Mouse (Mus musculus): ENCODE data around the gene Fxyd5. TPM values are rescaled to one million over a fixed set of nuclear protein-coding genes. Genes with fewer than 3 reads are reported as not detected.

The Fxyd5 gene
- polyA plus RNA-seq, 1 experiment from 2014 or later, result 42.3 TPM

DNA sequence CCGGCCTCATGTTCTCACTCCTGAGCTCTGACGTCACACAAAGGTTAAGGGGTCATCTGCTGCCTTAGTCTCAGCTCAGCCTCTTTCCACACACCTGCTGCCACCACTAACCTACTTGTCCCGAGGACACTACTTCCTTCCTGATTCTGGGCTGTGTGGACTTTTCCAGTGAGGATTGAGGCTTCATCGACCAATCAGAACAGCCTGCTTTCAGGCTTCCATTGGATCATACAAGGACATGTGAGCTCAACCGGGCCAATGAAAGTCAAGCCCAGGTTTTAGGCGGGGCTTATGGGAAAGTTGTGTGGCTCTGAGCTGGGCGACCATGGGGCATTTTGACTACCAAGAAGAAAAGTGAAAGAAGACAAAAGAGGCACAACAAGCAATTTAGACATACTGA lies 5.4 kb downstream of the Fxyd5 start:
- Histone ChIP-seq H3K9ac (no peak overlapping the region), H3K4me2 (no peak overlapping the region), H3K27ac (no peak overlapping the region), H3K36me3 (no peaks in the 10 kb centered on the region), H3K9me3 (no peaks in the 10 kb centered on the region), H3K4me3 (no peak overlapping the region), H3K4me1 (peaks cover 9% of the 10 kb centered on the region), H3K27me3 (peaks cover 13% of the 10 kb centered on the region; the same call in 1 of the 2 replicates)
- no peak for ATAC-seq (ENCODE audit: insufficient number of reproducible peaks, low FRiP score, low TSS enrichment, low read depth)
- 82% methylated on average over 7 of the region's 7 CpGs for WGBS

DNA sequence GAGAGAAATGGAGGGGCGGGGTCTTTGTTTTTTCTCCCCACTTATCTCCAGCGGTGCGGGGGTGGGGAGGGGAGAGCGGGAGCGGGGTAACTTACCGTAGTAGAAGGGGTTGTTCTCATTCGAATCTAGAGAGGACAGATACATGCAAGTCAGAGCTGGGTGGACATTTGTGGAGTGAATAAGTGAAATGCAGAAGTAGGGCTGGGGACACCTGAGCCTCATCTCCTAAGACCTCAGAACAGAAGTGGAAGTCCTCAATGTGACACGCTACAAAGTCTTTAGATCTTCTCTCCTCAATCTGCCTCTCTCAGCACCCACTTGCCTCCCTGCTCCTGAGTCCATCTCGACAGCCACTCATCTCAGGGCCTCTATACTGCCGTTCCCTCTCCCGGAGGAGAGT lies 7.0 kb downstream of the Fxyd5 start:
- Histone ChIP-seq H3K9me3 (no peaks in the 10 kb centered on the region), H3K36me3 (no peaks in the 10 kb centered on the region), H3K4me2 (no peak overlapping the region), H3K9ac (no peak overlapping the region), H3K4me3 (no peak overlapping the region), H3K27ac (no peak overlapping the region), H3K27me3 (no peaks in the 10 kb centered on the region), H3K4me1 (no peaks in the 10 kb centered on the region)
- ATAC-seq (ENCODE audit: insufficient number of reproducible peaks, low FRiP score, low TSS enrichment, low read depth), result no peak
- WGBS, result 83% methylated on average over 11 of the region's 11 CpGs

DNA sequence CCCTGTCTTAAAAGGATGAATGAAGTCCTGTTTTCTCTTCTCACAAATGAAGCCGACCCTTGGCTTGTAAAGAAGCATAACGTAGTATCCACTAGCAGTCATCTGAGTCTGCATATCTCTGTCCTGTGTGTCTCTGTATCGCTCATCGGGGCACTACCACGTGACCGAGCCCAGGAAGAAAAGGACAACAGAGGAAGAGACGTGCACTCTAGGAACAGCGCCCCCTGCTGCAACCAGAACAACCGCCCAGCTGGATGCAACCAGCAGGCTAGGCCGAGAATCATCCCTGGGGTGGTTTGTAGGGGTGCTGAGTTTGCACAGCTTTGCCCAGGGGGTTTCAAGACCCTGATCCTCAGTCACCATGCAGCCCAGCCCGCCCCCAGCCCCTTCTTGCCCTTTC lies 7.5 kb downstream of the Fxyd5 start:
- H3K9me3 ChIP-seq, result no peaks in the 10 kb centered on the region
- H3K4me1 ChIP-seq, result no peaks in the 10 kb centered on the region
- no peak overlapping the region for H3K4me2 ChIP-seq
- no peaks in the 10 kb centered on the region for H3K36me3 ChIP-seq
- H3K4me3 ChIP-seq, result no peak overlapping the region
- no peak overlapping the region for H3K9ac ChIP-seq
- 69% methylated on average over 11 of the region's 11 CpGs for WGBS
- ATAC-seq (ENCODE audit: insufficient number of reproducible peaks, low FRiP score, low TSS enrichment, low read depth), result no peak
- no peaks in the 10 kb centered on the region for H3K27me3 ChIP-seq
- H3K27ac ChIP-seq, result no peak overlapping the region

- no peak overlapping the region for H3K4me2 ChIP-seq
- H3K36me3 ChIP-seq, result no peaks in the 10 kb centered on the region
- H3K27me3 ChIP-seq, result no peaks in the 10 kb centered on the region
- WGBS, result 54% methylated on average over 9 of the region's 9 CpGs
- H3K4me3 ChIP-seq, result no peak overlapping the region
- no peaks in the 10 kb centered on the region for H3K4me1 ChIP-seq
- H3K9me3 ChIP-seq, result no peaks in the 10 kb centered on the region
- H3K27ac ChIP-seq, result no peak overlapping the region
- H3K9ac ChIP-seq, result no peak overlapping the region
- ATAC-seq (ENCODE audit: insufficient number of reproducible peaks, low FRiP score, low TSS enrichment, low read depth), result no peak
Measured at GRCm38 (mm10) chr7:31033409-31034165, 8.7 kb downstream of the Fxyd5 start.

DNA sequence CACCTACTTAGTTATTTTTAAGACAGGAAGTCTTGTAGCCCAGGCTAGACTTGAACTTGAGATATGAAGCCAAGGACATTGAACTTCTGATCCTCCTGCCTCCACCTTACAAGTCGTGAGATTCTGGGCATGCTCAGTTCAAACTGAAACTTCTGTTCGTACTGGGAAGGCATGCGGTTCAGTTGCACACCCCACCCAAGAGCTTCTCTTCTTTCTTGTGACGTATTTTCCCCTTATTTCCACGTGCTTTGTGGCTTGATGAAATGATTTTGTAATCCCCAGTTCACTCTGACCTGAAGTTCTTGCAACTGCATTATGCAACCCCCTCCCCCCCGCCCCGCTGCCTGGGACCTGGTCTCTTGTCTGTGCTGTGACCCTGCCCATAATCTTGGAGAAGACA lies 10.6 kb downstream of the Fxyd5 start:
- ATAC-seq (ENCODE audit: insufficient number of reproducible peaks, low FRiP score, low TSS enrichment, low read depth), result no peak
- Histone ChIP-seq H3K27ac (no peak overlapping the region), H3K4me2 (no peak overlapping the region), H3K4me3 (no peak overlapping the region), H3K4me1 (no peaks in the 10 kb centered on the region), H3K36me3 (no peaks in the 10 kb centered on the region), H3K27me3 (no peaks in the 10 kb centered on the region), H3K9ac (no peak overlapping the region), H3K9me3 (no peaks in the 10 kb centered on the region)
- 74% methylated on average over 7 of the region's 7 CpGs for WGBS

- no peak for ATAC-seq (ENCODE audit: insufficient number of reproducible peaks, low FRiP score, low TSS enrichment, low read depth)
- H3K9ac ChIP-seq, result no peak overlapping the region
- WGBS, result 76% methylated on average over 2 of the region's 2 CpGs
- no peak overlapping the region for H3K4me3 ChIP-seq
- H3K9me3 ChIP-seq, result no peaks in the 10 kb centered on the region
- H3K4me1 ChIP-seq, result no peaks in the 10 kb centered on the region
- no peaks in the 10 kb centered on the region for H3K36me3 ChIP-seq
- H3K4me2 ChIP-seq, result no peak overlapping the region
- H3K27me3 ChIP-seq, result no peaks in the 10 kb centered on the region
- no peak overlapping the region for H3K27ac ChIP-seq
Measured at GRCm38 (mm10) chr7:31030717-31031116, 11.6 kb downstream of the Fxyd5 start.

DNA sequence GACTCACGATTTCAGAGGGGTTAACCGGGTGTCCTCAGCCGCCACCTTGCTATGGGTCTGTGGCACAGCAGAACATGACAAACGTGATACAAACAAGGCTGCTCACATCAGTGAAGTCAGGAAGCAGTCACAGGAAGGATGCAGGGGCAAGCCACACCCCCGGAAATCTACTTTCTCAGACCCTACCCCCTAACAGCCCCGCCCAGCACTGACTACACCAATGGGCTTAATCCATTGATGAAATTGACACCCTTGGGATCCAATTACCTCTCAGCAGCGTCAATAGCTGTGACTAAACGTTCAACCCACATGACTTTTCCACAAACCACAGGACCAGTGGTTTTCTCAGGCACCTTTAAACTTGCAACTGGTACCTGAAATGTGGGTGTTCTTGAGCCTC lies 13.7 kb downstream of the Fxyd5 start:
- Histone ChIP-seq H3K27me3 (no peaks in the 10 kb centered on the region), H3K9me3 (no peaks in the 10 kb centered on the region), H3K4me2 (no peak overlapping the region), H3K4me3 (no peak overlapping the region), H3K4me1 (peaks cover 3% of the 10 kb centered on the region; the same call in 1 of the 2 replicates), H3K27ac (no peak overlapping the region), H3K9ac (no peak overlapping the region), H3K36me3 (no peaks in the 10 kb centered on the region)
- 73% methylated on average over 8 of the region's 8 CpGs for WGBS
- ATAC-seq (ENCODE audit: insufficient number of reproducible peaks, low FRiP score, low TSS enrichment, low read depth), result no peak

- Histone ChIP-seq H3K4me2 (no peak overlapping the region), H3K27ac (peak overlapping the region; percentile 35; the same call in 1 of the 2 replicates), H3K9ac (no peak overlapping the region), H3K4me3 (no peak overlapping the region), H3K36me3 (no peaks in the 10 kb centered on the region), H3K9me3 (no peaks in the 10 kb centered on the region), H3K4me1 (peaks cover 10% of the 10 kb centered on the region), H3K27me3 (no peaks in the 10 kb centered on the region)
- ATAC-seq (ENCODE audit: insufficient number of reproducible peaks, low FRiP score, low TSS enrichment, low read depth), result peak; percentile 67
- 25% methylated on average over 10 of the region's 10 CpGs for WGBS
Measured at GRCm38 (mm10) chr7:31017104-31017901, 25.0 kb downstream of the Fxyd5 start.

DNA sequence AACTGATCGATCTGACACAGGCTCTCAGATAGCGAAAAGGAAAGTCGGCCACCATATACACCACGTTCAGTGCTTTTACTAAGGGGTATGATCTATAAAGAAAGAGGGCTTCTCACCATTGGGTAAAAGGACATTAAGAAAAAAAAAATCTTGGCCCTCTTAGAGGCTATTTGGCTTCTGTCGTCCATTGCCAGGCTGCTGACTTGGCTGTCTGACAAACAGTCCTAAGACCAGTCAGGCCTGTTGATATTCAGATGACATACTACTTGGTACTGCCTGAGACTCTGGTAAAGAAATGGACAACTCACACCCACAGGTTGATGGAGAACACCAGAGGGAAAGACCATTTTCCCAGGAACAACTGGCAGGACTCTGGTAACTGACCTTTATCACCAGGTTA lies 29.3 kb downstream of the Fxyd5 start:
- no peaks in the 10 kb centered on the region for H3K36me3 ChIP-seq
- WGBS, result 82% methylated on average over 5 of the region's 5 CpGs
- no peak overlapping the region for H3K9ac ChIP-seq
- H3K4me1 ChIP-seq, result peaks cover 17% of the 10 kb centered on the region
- H3K27me3 ChIP-seq, result no peaks in the 10 kb centered on the region
- no peak overlapping the region for H3K4me2 ChIP-seq
- ATAC-seq (ENCODE audit: insufficient number of reproducible peaks, low FRiP score, low TSS enrichment, low read depth), result no peak
- no peak overlapping the region for H3K4me3 ChIP-seq
- H3K9me3 ChIP-seq, result no peaks in the 10 kb centered on the region
- no peak overlapping the region for H3K27ac ChIP-seq

DNA sequence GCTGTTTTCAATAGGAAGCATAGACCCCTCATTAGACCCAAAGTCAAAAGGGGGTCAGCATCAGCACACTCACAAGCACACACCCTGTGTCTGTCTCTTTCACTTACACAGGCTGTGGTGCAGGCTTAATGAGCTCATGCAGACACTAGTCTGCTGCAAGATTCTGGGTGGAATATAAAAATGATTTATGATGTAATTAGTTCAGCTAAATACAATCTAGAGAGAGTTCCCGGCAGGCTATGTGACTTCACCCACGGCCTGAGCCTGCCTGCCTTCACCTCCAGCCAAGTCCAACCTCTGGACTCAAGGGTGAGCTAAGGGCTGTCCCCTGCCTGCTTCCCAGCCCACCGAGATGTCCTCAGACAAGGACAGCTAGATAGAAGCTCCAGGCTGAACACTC lies 33.4 kb downstream of the Fxyd5 start:
- H3K4me2 ChIP-seq, result no peak overlapping the region
- no peaks in the 10 kb centered on the region for H3K9me3 ChIP-seq
- H3K36me3 ChIP-seq, result no peaks in the 10 kb centered on the region
- no peak overlapping the region for H3K27ac ChIP-seq
- H3K27me3 ChIP-seq, result no peaks in the 10 kb centered on the region
- no peak overlapping the region for H3K4me3 ChIP-seq
- 25% methylated on average over 3 of the region's 3 CpGs for WGBS
- no peak for ATAC-seq (ENCODE audit: insufficient number of reproducible peaks, low FRiP score, low TSS enrichment, low read depth)
- H3K9ac ChIP-seq, result no peak overlapping the region
- H3K4me1 ChIP-seq, result peaks cover 7% of the 10 kb centered on the region; the same call in 1 of the 2 replicates

- Histone ChIP-seq H3K4me2 (no peak overlapping the region), H3K27ac (no peak overlapping the region), H3K9ac (no peak overlapping the region), H3K27me3 (no peaks in the 10 kb centered on the region), H3K9me3 (no peaks in the 10 kb centered on the region), H3K36me3 (no peaks in the 10 kb centered on the region), H3K4me3 (no peak overlapping the region), H3K4me1 (peaks cover 7% of the 10 kb centered on the region; the same call in 1 of the 2 replicates)
- 69% methylated on average over 1 of the region's 1 CpGs for WGBS
- no peak; the same call in 1 of the 2 replicates for ATAC-seq (ENCODE audit: insufficient number of reproducible peaks, low FRiP score, low TSS enrichment, low read depth)
Measured at GRCm38 (mm10) chr7:31008175-31008574, 34.1 kb downstream of the Fxyd5 start.

GRCm38 (mm10) chr7:31007775-31008174 lies 34.5 kb downstream of the Fxyd5 start:
- Histone ChIP-seq H3K27me3 (no peaks in the 10 kb centered on the region), H3K9ac (no peak overlapping the region), H3K9me3 (no peaks in the 10 kb centered on the region), H3K4me2 (no peak overlapping the region), H3K36me3 (no peaks in the 10 kb centered on the region), H3K4me3 (no peak overlapping the region), H3K27ac (no peak overlapping the region), H3K4me1 (peaks cover 7% of the 10 kb centered on the region; the same call in 1 of the 2 replicates)
- no peak for ATAC-seq (ENCODE audit: insufficient number of reproducible peaks, low FRiP score, low TSS enrichment, low read depth)
- WGBS, result 78% methylated on average over 1 of the region's 1 CpGs

Data from limb, embryonic 15.5 days (tissue).